Mouse (Mus musculus): ENCODE data around the gene Obsl1. TPM values are rescaled to one million over a fixed set of nuclear protein-coding genes. Genes with fewer than 3 reads are reported as not detected.

Obsl1 gene
- total and polyA plus RNA-seq, 3 experiments, result 0.08 to 1.2 TPM; not detected in 1

DNA sequence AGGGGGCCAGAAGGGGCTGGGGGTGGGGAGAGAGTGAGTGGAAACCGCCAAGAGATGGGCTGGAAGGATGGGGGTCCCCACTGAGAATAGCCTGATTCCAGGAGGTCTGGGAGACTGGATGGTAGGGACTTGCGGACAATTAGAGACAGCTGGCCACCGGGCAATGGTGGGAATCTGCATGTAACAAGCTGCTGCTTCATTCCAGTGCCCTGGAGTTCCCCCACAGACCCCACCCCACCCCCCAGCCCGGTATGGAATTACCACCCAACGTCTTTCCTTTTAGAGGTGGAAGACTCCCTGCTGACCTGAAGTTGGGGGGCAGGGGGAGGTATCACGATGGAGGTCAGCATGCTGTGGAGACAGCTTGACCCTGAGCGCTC lies 58.2 kb downstream of the Obsl1 start:
- Histone ChIP-seq H3K36me3 (ENCODE audit: control insufficient read depth in 1 of 2, insufficient read depth in 2 of 2, low read length in 2 of 2) (peaks cover 0 to 27% of the 10 kb centered on the region in 2 experiments; a peak in 2 of 4 replicates), H3K27ac (ENCODE audit: control insufficient read depth, low read depth, low read length) (no peak overlapping the region), H3K27me3 (ENCODE audit: control insufficient read depth in 1 of 2, insufficient read depth in 2 of 2, low read length in 2 of 2) (peaks cover 2 to 3% of the 10 kb centered on the region in 2 experiments; a peak in 2 of 4 replicates), H3K4me3 (ENCODE audit: control insufficient read depth in 1 of 2, insufficient read depth in 1 of 2, low read depth in 2 of 2, low read length in 2 of 2) (peak overlapping the region in 1 of 2 experiments; percentile 64; a peak in 1 of 4 replicates), H3K9ac (ENCODE audit: control insufficient read depth, low read depth, low read length, poor library complexity, severe bottlenecking) (no peak overlapping the region), H3K79me2 (ENCODE audit: control insufficient read depth, insufficient read depth, low read length, poor library complexity) (no peaks in the 10 kb centered on the region; the same call in 1 of the 2 replicates), H3K4me1 (ENCODE audit: control insufficient read depth in 1 of 2, insufficient read depth in 2 of 2, low read length in 2 of 2) (peaks cover 23 to 42% of the 10 kb centered on the region in 2 experiments; a peak in 3 of 4 replicates), H3K9me3 (replicated peaks; ENCODE audit: insufficient read depth, low read length) (no peaks in the 10 kb centered on the region)
- TF ChIP-seq ETS1 (IDR thresholded peaks at IDR 0.05; ENCODE audit: low read depth, low read length), result no peak
- no peak for TF ChIP-seq NRF1 (IDR thresholded peaks at IDR 0.05; ENCODE audit: insufficient read depth, low read depth, low read length, poor library complexity, severe bottlenecking)
- no peak for TF ChIP-seq ZNF384 (IDR thresholded peaks at IDR 0.05; ENCODE audit: low read depth, low read length)
- TF ChIP-seq MEF2A (IDR thresholded peaks at IDR 0.05; ENCODE audit: extremely low read depth, insufficient replicate concordance, low read depth, low read length, poor library complexity, severe bottlenecking), result no peak
- no peak for TF ChIP-seq TAL1 (IDR thresholded peaks at IDR 0.05; ENCODE audit: low read length)
- TF ChIP-seq E2F4 (IDR thresholded peaks at IDR 0.05; ENCODE audit: borderline replicate concordance, low read depth, low read length), result no peak
- TF ChIP-seq RAD21 (IDR thresholded peaks at IDR 0.05; ENCODE audit: low read depth, low read length), result no peak
- TF ChIP-seq ZKSCAN1 (IDR thresholded peaks at IDR 0.05; ENCODE audit: low read depth, low read length), result no peak
- no peak for TF ChIP-seq BHLHE40 (IDR thresholded peaks at IDR 0.05; ENCODE audit: borderline replicate concordance, low read depth, low read length)
- no peak for TF ChIP-seq ZMIZ1 (IDR thresholded peaks at IDR 0.05; ENCODE audit: low read depth, low read length)
- TF ChIP-seq ZC3H11A (IDR thresholded peaks at IDR 0.05; ENCODE audit: low read depth, low read length), result no peak
- TF ChIP-seq SMC3 (IDR thresholded peaks at IDR 0.05; ENCODE audit: low read depth, low read length), result no peak
- TF ChIP-seq GABPA (IDR thresholded peaks at IDR 0.05; ENCODE audit: low read depth, low read length), result no peak
- no peak for TF ChIP-seq USF2 (IDR thresholded peaks at IDR 0.05; ENCODE audit: borderline replicate concordance in 1 of 2, insufficient read depth in 1 of 2, low read depth in 1 of 2, low read length in 2 of 2)
- TF ChIP-seq MYC (IDR thresholded peaks at IDR 0.05; ENCODE audit: low read depth, low read length), result no peak
- TF ChIP-seq RCOR1 (IDR thresholded peaks at IDR 0.05; ENCODE audit: low read depth, low read length), result no peak
- DNase-seq (ENCODE audit: low read depth, low spot score), result no peak

DNA sequence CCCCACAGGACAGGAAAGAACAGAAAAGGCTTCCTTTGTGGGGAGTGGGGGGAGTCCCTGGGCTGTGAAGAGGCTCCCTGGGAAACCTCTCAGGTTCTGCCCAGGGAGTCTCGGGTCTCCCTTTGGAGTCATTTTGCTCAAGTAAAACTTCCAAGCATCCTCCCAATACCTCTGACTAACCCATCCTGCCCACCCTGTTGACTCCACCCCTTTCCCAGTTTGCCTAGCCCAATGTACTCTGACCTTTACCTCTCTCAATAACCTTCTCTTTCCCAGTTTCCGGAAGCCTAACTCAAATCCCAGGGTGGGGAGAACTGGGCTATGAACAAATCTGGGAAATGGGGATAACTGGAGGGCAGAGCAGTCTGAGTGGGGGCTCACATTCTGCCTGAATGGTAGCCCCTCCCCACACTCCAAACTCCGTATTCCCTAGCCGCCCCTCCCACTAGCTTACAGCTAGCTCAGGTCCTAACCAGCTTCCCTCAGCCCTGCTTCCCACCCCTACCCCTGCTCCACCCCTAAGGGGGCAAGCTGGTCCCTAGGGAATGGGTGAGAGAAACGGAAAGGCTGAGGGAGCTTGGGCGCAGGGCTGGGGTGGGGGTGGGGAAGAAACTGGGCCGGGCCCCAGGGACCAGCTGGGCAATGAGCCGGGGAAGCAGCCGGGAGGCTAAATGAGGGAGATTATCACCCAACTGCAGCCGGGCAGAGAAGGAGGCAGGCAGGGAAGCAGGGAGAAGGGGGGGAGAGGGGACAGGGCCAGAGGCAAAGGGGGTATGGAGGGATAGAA lies 58.8 kb downstream of the Obsl1 start:
- Histone ChIP-seq H3K4me1 (ENCODE audit: control insufficient read depth in 1 of 2, insufficient read depth in 2 of 2, low read length in 2 of 2) (peaks cover 23 to 42% of the 10 kb centered on the region in 2 experiments; a peak in 3 of 4 replicates), H3K27me3 (ENCODE audit: control insufficient read depth in 1 of 2, insufficient read depth in 2 of 2, low read length in 2 of 2) (peaks cover under 1 to 2% of the 10 kb centered on the region in 2 experiments; a peak in 2 of 4 replicates), H3K9ac (ENCODE audit: control insufficient read depth, low read depth, low read length, poor library complexity, severe bottlenecking) (peak overlapping the region; percentile 50), H3K27ac (ENCODE audit: control insufficient read depth, low read depth, low read length) (peak overlapping the region; percentile 81; the same call in 1 of the 2 replicates), H3K9me3 (replicated peaks; ENCODE audit: insufficient read depth, low read length) (no peaks in the 10 kb centered on the region), H3K79me2 (ENCODE audit: control insufficient read depth, insufficient read depth, low read length, poor library complexity) (no peaks in the 10 kb centered on the region; the same call in 1 of the 2 replicates), H3K4me3 (ENCODE audit: control insufficient read depth in 1 of 2, insufficient read depth in 1 of 2, low read depth in 2 of 2, low read length in 2 of 2) (peak overlapping the region; percentile 42 to 64), H3K36me3 (ENCODE audit: control insufficient read depth in 1 of 2, insufficient read depth in 2 of 2, low read length in 2 of 2) (peaks cover 0 to 27% of the 10 kb centered on the region in 2 experiments; a peak in 2 of 4 replicates)
- TF ChIP-seq ETS1 (IDR thresholded peaks at IDR 0.05; ENCODE audit: low read depth, low read length) (peak; percentile 68), JUND (IDR thresholded peaks at IDR 0.05; ENCODE audit: low read depth, low read length) (no peak), MAFK (IDR thresholded peaks at IDR 0.05; ENCODE audit: borderline replicate concordance, low read depth, low read length) (no peak), ELF1 (IDR thresholded peaks at IDR 0.05; ENCODE audit: low read depth, low read length) (0 out of 2 replicates have a peak, but pooled peaks have one; percentile 4), TCF12 (IDR thresholded peaks at IDR 0.05; ENCODE audit: low read depth, low read length) (peak; percentile 90), EP300 (IDR thresholded peaks at IDR 0.05; ENCODE audit: low read depth in 1 of 2, low read length in 2 of 2) (peak in 1 of 2 experiments; percentile 56; a peak in 2 of 4 replicates), POLR2AphosphoS2 (IDR thresholded peaks at IDR 0.05; ENCODE audit: low read length) (no peak), MAZ (IDR thresholded peaks at IDR 0.05; ENCODE audit: low read depth, low read length) (0 out of 2 replicates have a peak, but pooled peaks have one; percentile 37), TAL1 (IDR thresholded peaks at IDR 0.05; ENCODE audit: low read length) (peak; percentile 54)
- peak; percentile 36 for DNase-seq (ENCODE audit: low read depth, low spot score)

Data from MEL (cell line).